Comparison of ENCODE assay signal across 15 mouse cellular contexts in the genomic region with DNA sequence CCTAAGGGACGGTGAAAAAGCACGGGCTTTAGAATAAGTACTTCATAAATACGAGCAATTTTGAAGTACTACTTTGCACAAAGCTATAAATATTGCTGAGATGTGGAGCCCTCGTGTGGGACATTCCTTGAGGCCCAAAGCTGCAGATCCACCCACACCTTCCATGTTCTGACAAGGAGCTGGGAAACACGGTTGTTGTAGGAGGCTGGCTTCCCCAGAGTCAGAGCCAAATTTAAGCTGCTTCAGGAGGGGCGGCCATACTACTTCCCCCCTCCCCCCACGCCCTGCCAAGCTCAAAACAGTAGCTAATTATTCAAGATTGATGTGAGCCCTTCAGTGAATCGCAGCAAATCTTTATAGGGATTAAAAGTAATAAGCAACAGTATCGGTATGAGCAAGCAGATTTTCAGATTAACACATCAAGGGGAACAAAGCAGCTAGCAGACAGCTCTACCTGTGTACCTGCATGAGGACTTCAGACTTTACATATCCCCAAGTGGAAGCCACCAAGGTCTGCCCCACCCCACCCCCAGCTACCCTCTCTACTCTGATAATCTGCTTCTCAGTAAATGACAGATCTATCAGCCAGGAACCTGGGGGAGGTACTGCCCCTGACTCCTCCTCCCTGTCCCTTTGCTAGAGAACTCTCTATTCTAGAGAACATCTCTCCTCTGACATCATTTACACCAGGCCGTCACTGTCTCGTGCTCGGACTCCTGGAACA.
A peak's percentile ranks its signal among the peaks of the same experiment; 100 is the strongest.
DNase-seq lines count a peak whose midpoint lies in the region; ATAC-seq and TF ChIP-seq lines count a peak whose summit lies in the region.
"Had no signal": no experiment of that assay in that cellular context is flagged by ENCODE, and none has a peak within 500 bp of the region (broad histone marks: within the 10 kb centered on the region; RNA-seq: fewer than 3 reads in every experiment).

No protein-coding gene starts in this region.

- peak; percentile 11; the same call in 1 of the 2 replicates for ATAC-seq in forebrain, embryonic 14.5 days
- ATAC-seq in forebrain, embryonic 11.5 days (replicated peaks; ENCODE audit: low FRiP score): no peak

- WGBS in forebrain, embryonic 14.5 days: 22% methylated on average over 12 of the region's 12 CpGs
- WGBS in forebrain, embryonic 11.5 days: 52% methylated on average over 12 of the region's 12 CpGs

- H3K9me3 ChIP-seq in forebrain, embryonic 14.5 days (replicated peaks; ENCODE audit: control insufficient read depth, low read length): no peaks in the 10 kb centered on the region
- no peaks in the 10 kb centered on the region for H3K9me3 ChIP-seq in forebrain, embryonic 11.5 days (ENCODE audit: control insufficient read depth, low read length)
- H3K9me3 ChIP-seq: embryonic facial prominence, embryonic 10.5 days; limb, embryonic 13.5 days had no signal

- DNase-seq in forebrain, embryonic 14.5 days (ENCODE audit: low spot score): no peak
- no peak for DNase-seq in forebrain, embryonic 11.5 days (ENCODE audit: low spot score)
- peak; percentile 25 to 64 for DNase-seq in left cerebral cortex, adult 2 months (ENCODE audit: extremely low spot score in 1 of 2, low spot score in 2 of 2)
- DNase-seq in left cerebral cortex, postnatal 4 days: no peak
- DNase-seq in left cerebral cortex, postnatal 25 days (ENCODE audit: low spot score in 2 of 2): peak; percentile 51 to 89
- DNase-seq in right cerebral cortex, postnatal 36 days (ENCODE audit: low spot score in 2 of 2): peak; percentile 60 to 74
- no peak for DNase-seq in urinary bladder, postnatal 10 days (ENCODE audit: low spot score)
- DNase-seq in cerebellum, postnatal 10 days: no peak
- DNase-seq: adrenal gland, adult 2 months; cerebellum, adult 11 months; heart, postnatal 36 days; kidney, postnatal 4 days; retina, postnatal 1 day had no signal

- H3K27me3 ChIP-seq in forebrain, embryonic 14.5 days (replicated peaks; ENCODE audit: control insufficient read depth, insufficient read depth, low read length): no peaks in the 10 kb centered on the region
- H3K27me3 ChIP-seq in forebrain, embryonic 11.5 days (ENCODE audit: control insufficient read depth, insufficient read depth, low read length): no peaks in the 10 kb centered on the region
- H3K27me3 ChIP-seq: limb, embryonic 13.5 days had no signal

- peak overlapping the region; percentile 1; the same call in 1 of the 2 replicates for H3K27ac ChIP-seq in forebrain, embryonic 14.5 days (ENCODE audit: low read depth, low read length)
- no peak overlapping the region for H3K27ac ChIP-seq in forebrain, embryonic 11.5 days (ENCODE audit: low read depth, low read length)
- no peak overlapping the region for H3K27ac ChIP-seq in left cerebral cortex, adult 2 months
- H3K27ac ChIP-seq: embryonic facial prominence, embryonic 10.5 days; limb, embryonic 13.5 days had no signal

- H3K36me3 ChIP-seq in forebrain, embryonic 14.5 days (ENCODE audit: control insufficient read depth, insufficient read depth, low read length): no peaks in the 10 kb centered on the region
- no peaks in the 10 kb centered on the region for H3K36me3 ChIP-seq in forebrain, embryonic 11.5 days (ENCODE audit: control insufficient read depth, insufficient read depth, low read length)

- no peak overlapping the region for H3K4me3 ChIP-seq in forebrain, embryonic 14.5 days (ENCODE audit: low read depth, low read length)
- H3K4me3 ChIP-seq in forebrain, embryonic 11.5 days (ENCODE audit: low read depth, low read length): no peak overlapping the region
- H3K4me3 ChIP-seq in left cerebral cortex, adult 2 months: no peak overlapping the region
- H3K4me3 ChIP-seq: embryonic facial prominence, embryonic 10.5 days; limb, embryonic 13.5 days had no signal

- intact Hi-C loops in left cerebral cortex, adult 2 months (cut with DNase I): no loop called here
- intact Hi-C loops in left cerebral cortex, postnatal 4 days (cut with DNase I): no loop called here
- intact Hi-C loops in left cerebral cortex, postnatal 25 days (cut with DNase I): loop anchor here (1.0 kb wide), 1 partner anchor 17 kb away; no protein-coding TSS in a partner anchor

- H3K4me2 ChIP-seq in forebrain, embryonic 14.5 days (ENCODE audit: low read length): 0 out of 2 replicates have a peak overlapping the region, but pooled peaks have one; percentile 8
- no peak overlapping the region for H3K4me2 ChIP-seq in forebrain, embryonic 11.5 days (ENCODE audit: low read depth, low read length, severe bottlenecking)
- H3K4me2 ChIP-seq: limb, embryonic 13.5 days had no signal

- peaks cover 52% of the 10 kb centered on the region for H3K4me1 ChIP-seq in forebrain, embryonic 14.5 days (ENCODE audit: control insufficient read depth, insufficient read depth, low read length)
- H3K4me1 ChIP-seq in forebrain, embryonic 11.5 days (replicated peaks; ENCODE audit: control insufficient read depth, insufficient read depth, low read length): peaks cover 3% of the 10 kb centered on the region; the same call in 1 of the 2 replicates

- no peak overlapping the region for H3K9ac ChIP-seq in forebrain, embryonic 14.5 days (ENCODE audit: low read length)
- no peak overlapping the region for H3K9ac ChIP-seq in forebrain, embryonic 11.5 days (ENCODE audit: low read length)
- H3K9ac ChIP-seq: limb, embryonic 13.5 days had no signal

- TF ChIP-seq CTCF in left cerebral cortex, adult 2 months (IDR thresholded peaks at IDR 0.05): no peak; the same call in 1 of the 2 replicates

Comparison
In these comparisons a context has a peak if more than half of its experiments do, and no peak if none do; other contexts are left out.
1. DNase-seq: peak in left cerebral cortex, adult 2 months (2 of 2), left cerebral cortex, postnatal 25 days (2 of 2) and right cerebral cortex, postnatal 36 days (2 of 2); none in forebrain, embryonic 14.5 days (single experiment), forebrain, embryonic 11.5 days (single experiment), left cerebral cortex, postnatal 4 days (single experiment), urinary bladder, postnatal 10 days (single experiment) and cerebellum, postnatal 10 days (0 of 2).